Mouse (Mus musculus): ENCODE measurements around the gene Dync1li1. TPM values are rescaled to one million over a fixed set of nuclear protein-coding genes. Genes with fewer than 3 reads are reported as not detected.

Gene Dync1li1
- total and polyA plus RNA-seq, 3 experiments: 11.7 to 42.6 (median 42.1) TPM

- DNase-seq: peak; percentile 39
Observed at GRCm38 (mm10) chr9:114729911-114730805, 41.6 kb downstream of the Dync1li1 start.

GRCm38 (mm10) chr9:114731011-114731755 lies 42.6 kb downstream of the Dync1li1 start, which contains the start of gene Cmtm6:
Gene Cmtm6, plus strand, starts transcription at chr9:114731116.
- DNase-seq: peak; percentile 99

GRCm38 (mm10) chr9:114731871-114732682 lies 43.5 kb downstream of the Dync1li1 start:
- DNase-seq: no peak

- DNase-seq: no peak
Observed at GRCm38 (mm10) chr9:114733238-114733637, 44.6 kb downstream of the Dync1li1 start.

GRCm38 (mm10) chr9:114736442-114736841 lies 47.9 kb downstream of the Dync1li1 start:
- peak; percentile 59 for DNase-seq

- no peak for DNase-seq
Observed at GRCm38 (mm10) chr9:114740336-114740735, 51.7 kb downstream of the Dync1li1 start.

GRCm38 (mm10) chr9:114742731-114743130 lies 54.1 kb downstream of the Dync1li1 start:
- no peak for DNase-seq

GRCm38 (mm10) chr9:114745163-114745562 lies 56.6 kb downstream of the Dync1li1 start:
- no peak for DNase-seq

GRCm38 (mm10) chr9:114745654-114746053 lies 57.1 kb downstream of the Dync1li1 start:
- DNase-seq: no peak

GRCm38 (mm10) chr9:114747012-114747411 lies 58.4 kb downstream of the Dync1li1 start:
- DNase-seq: no peak

GRCm38 (mm10) chr9:114747466-114747865 lies 58.9 kb downstream of the Dync1li1 start:
- DNase-seq: no peak

- DNase-seq: no peak
Observed at GRCm38 (mm10) chr9:114751582-114751981, 63.0 kb downstream of the Dync1li1 start.

- no peak for DNase-seq
Observed at GRCm38 (mm10) chr9:114752311-114752710, 63.7 kb downstream of the Dync1li1 start.

GRCm38 (mm10) chr9:114752863-114753484 lies 64.4 kb downstream of the Dync1li1 start:
- DNase-seq: peak; percentile 98

GRCm38 (mm10) chr9:114758272-114758671 lies 69.7 kb downstream of the Dync1li1 start:
- DNase-seq: no peak

- no peak for DNase-seq
Observed at GRCm38 (mm10) chr9:114758801-114759200, 70.2 kb downstream of the Dync1li1 start.

- no peak for DNase-seq
Observed at GRCm38 (mm10) chr9:114759886-114760285, 71.3 kb downstream of the Dync1li1 start.

- DNase-seq: no peak
Observed at GRCm38 (mm10) chr9:114760353-114760752, 71.8 kb downstream of the Dync1li1 start.

- DNase-seq: no peak
Observed at GRCm38 (mm10) chr9:114761848-114762247, 73.3 kb downstream of the Dync1li1 start.

- DNase-seq: no peak
Observed at GRCm38 (mm10) chr9:114763341-114763740, 74.8 kb downstream of the Dync1li1 start.

- peak; percentile 78 for DNase-seq
Observed at GRCm38 (mm10) chr9:114767030-114767429, 78.4 kb downstream of the Dync1li1 start.

- DNase-seq: no peak
Observed at GRCm38 (mm10) chr9:114767507-114767906, 78.9 kb downstream of the Dync1li1 start.
